Mouse (Mus musculus) liver, postnatal 0 days (tissue): ENCODE data around the gene Plcd3. TPM values are rescaled to one million over a fixed set of nuclear protein-coding genes. Genes with fewer than 3 reads are reported as not detected.

Source experiments
- ATAC-seq: fragments of 200-750 bp; cut with Nextera tagmentation; 2 replicates; pipeline ENCODE4 v1.8.0; 2017; ENCODE audit warnings: mild to moderate bottlenecking, moderate library complexity
- DNase-seq: peaks from one replicate; pipeline ENCODE4 v3.0.0-alpha.2; 2016
- H3K27ac ChIP-seq: fragments of 300-500 bp; sonication (generic); 2 replicates; pipeline ENCODE4 v1.5.1; 2014; ENCODE audit warnings: antibody characterized with exemption, moderate library complexity, mild to moderate bottlenecking, low read depth
- H3K27me3 ChIP-seq: fragments of 300-500 bp; sonication (generic); 2 replicates; pipeline ENCODE4 v1.6.1; 2014; ENCODE audit warnings: low read length, control low read depth, mixed read lengths; ENCODE audit not compliant: insufficient read depth
- H3K36me3 ChIP-seq: fragments of 300-500 bp; sonication (generic); replicated peaks from 2 replicates; pipeline ENCODE4 v1.6.1; 2014; ENCODE audit warnings: mild to moderate bottlenecking, control low read depth, low read length, moderate library complexity, mixed read lengths; ENCODE audit not compliant: insufficient read depth
- H3K4me1 ChIP-seq: fragments of 300-500 bp; sonication (generic); 2 replicates; pipeline ENCODE4 v1.6.1; 2014; ENCODE audit warnings: antibody characterized with exemption, mild to moderate bottlenecking, control low read depth; ENCODE audit not compliant: insufficient read depth
- H3K4me2 ChIP-seq: fragments of 300-500 bp; sonication (generic); 2 replicates; pipeline ENCODE4 v1.6.1; 2014; ENCODE audit warnings: low read depth, mild to moderate bottlenecking, low read length, moderate library complexity, mixed read lengths
- H3K4me3 ChIP-seq: fragments of 300-500 bp; sonication (generic); 2 replicates; pipeline ENCODE4 v1.5.1; 2014; ENCODE audit warnings: low read depth, low read length
- H3K9ac ChIP-seq: fragments of 300-500 bp; sonication (generic); replicated peaks from 2 replicates; pipeline ENCODE4 v1.6.1; 2014; ENCODE audit warnings: mild to moderate bottlenecking, moderate library complexity
- H3K9me3 ChIP-seq: fragments of 300-500 bp; sonication (generic); 2 replicates; pipeline ENCODE4 v1.6.1; 2016; ENCODE audit warnings: mild to moderate bottlenecking, control low read depth, low read length, mixed read lengths
- CTCF ChIP-seq: sonication (generic); IDR thresholded peaks from 2 replicates; pipeline ENCODE4 v1.5.1; 2016; ENCODE audit warnings: antibody characterized with exemption, low read depth
- EP300 ChIP-seq: IDR thresholded peaks from 2 replicates; pipeline ENCODE4 v1.6.1; 2016; ENCODE audit warnings: antibody characterized with exemption, low read depth, mild to moderate bottlenecking
- WGBS: fragments of 180-500 bp; shearing (Covaris S2); extraction: QIAGEN DNeasy Blood & Tissue Kit; methylation state at CpG from one replicate; pipeline ENCODE4 v1.1.7; 2014; ENCODE audit not compliant: insufficient replicate concordance; 5-methylcytosine and 5-hydroxymethylcytosine counted together
- polyA plus RNA-seq: library from polyadenylated mRNA; unstranded; fragments of >200 nt; fragmentation: Nextera tagmentation; extraction: Ambion mirVana; gene quantifications from 2 replicates; pipeline ENCODE4 v1.2.1, GENCODE M21; 2015

Plcd3 gene
- polyA plus RNA-seq, 1 experiment from 2014 or later = 0.82 TPM

- whole genome bisulfite sequencing = 91% methylated on average over 2 of the region's 2 CpGs
- no peak for TF ChIP-seq EP300
- no peak for TF ChIP-seq CTCF
- no peaks in the 10 kb centered on the region for H3K4me1 ChIP-seq
- H3K9me3 ChIP-seq = no peaks in the 10 kb centered on the region
- no peak overlapping the region for H3K27ac ChIP-seq
- no peak overlapping the region for H3K4me2 ChIP-seq
- H3K9ac ChIP-seq = no peak overlapping the region
- peaks cover 45% of the 10 kb centered on the region for H3K36me3 ChIP-seq
- H3K4me3 ChIP-seq = no peak overlapping the region
- H3K27me3 ChIP-seq = no peaks in the 10 kb centered on the region
- DNase-seq (no peak), ATAC-seq (no peak)
Observed at GRCm38 (mm10) chr11:103069731-103070130, 31.7 kb downstream of the Plcd3 start.

GRCm38 (mm10) chr11:103068884-103069283 is 32.6 kb downstream of the Plcd3 start:
- no peak for DNase-seq
- Histone ChIP-seq H3K4me3 (no peak overlapping the region), H3K27ac (no peak overlapping the region), H3K36me3 (peaks cover 53% of the 10 kb centered on the region), H3K9me3 (no peaks in the 10 kb centered on the region), H3K27me3 (no peaks in the 10 kb centered on the region), H3K4me1 (no peaks in the 10 kb centered on the region), H3K4me2 (no peak overlapping the region), H3K9ac (no peak overlapping the region)
- 88% methylated on average over 11 of the region's 11 CpGs for WGBS
- ATAC-seq = no peak
- TF ChIP-seq CTCF = no peak
- TF ChIP-seq EP300 = no peak

GRCm38 (mm10) chr11:103068272-103068671 is 33.2 kb downstream of the Plcd3 start:
- Histone ChIP-seq H3K4me1 (no peaks in the 10 kb centered on the region), H3K27me3 (no peaks in the 10 kb centered on the region), H3K4me3 (no peak overlapping the region), H3K9ac (no peak overlapping the region), H3K36me3 (peaks cover 59% of the 10 kb centered on the region), H3K9me3 (no peaks in the 10 kb centered on the region), H3K27ac (no peak overlapping the region), H3K4me2 (no peak overlapping the region)
- no peak for ATAC-seq
- no peak for DNase-seq
- TF ChIP-seq EP300 (no peak), CTCF (no peak)
- WGBS = 77% methylated on average over 4 of the region's 4 CpGs

GRCm38 (mm10) chr11:103067457-103068001 is 33.9 kb downstream of the Plcd3 start:
- Histone ChIP-seq H3K27me3 (no peaks in the 10 kb centered on the region), H3K36me3 (peaks cover 63% of the 10 kb centered on the region), H3K4me2 (no peak overlapping the region), H3K9me3 (no peaks in the 10 kb centered on the region), H3K4me1 (no peaks in the 10 kb centered on the region), H3K27ac (no peak overlapping the region), H3K4me3 (no peak overlapping the region), H3K9ac (no peak overlapping the region)
- no peak for DNase-seq
- TF ChIP-seq EP300 (no peak), CTCF (no peak)
- ATAC-seq = no peak
- 81% methylated on average over 8 of the region's 8 CpGs for WGBS

GRCm38 (mm10) chr11:103067051-103067361 is 34.5 kb downstream of the Plcd3 start:
- H3K9ac ChIP-seq = no peak overlapping the region
- H3K9me3 ChIP-seq = no peaks in the 10 kb centered on the region
- DNase-seq = no peak
- H3K27ac ChIP-seq = no peak overlapping the region
- WGBS = 87% methylated on average over 6 of the region's 6 CpGs
- peaks cover 66% of the 10 kb centered on the region for H3K36me3 ChIP-seq
- no peak for ATAC-seq
- H3K27me3 ChIP-seq = no peaks in the 10 kb centered on the region
- no peak for TF ChIP-seq EP300
- TF ChIP-seq CTCF = no peak
- H3K4me1 ChIP-seq = no peaks in the 10 kb centered on the region
- H3K4me3 ChIP-seq = no peak overlapping the region
- no peak overlapping the region for H3K4me2 ChIP-seq

GRCm38 (mm10) chr11:103066191-103067050 is 35.0 kb downstream of the Plcd3 start:
- WGBS = 89% methylated on average over 14 of the region's 14 CpGs
- Histone ChIP-seq H3K36me3 (peaks cover 71% of the 10 kb centered on the region), H3K4me2 (no peak overlapping the region), H3K27ac (no peak overlapping the region), H3K4me3 (no peak overlapping the region), H3K9me3 (no peaks in the 10 kb centered on the region), H3K4me1 (no peaks in the 10 kb centered on the region), H3K27me3 (no peaks in the 10 kb centered on the region), H3K9ac (no peak overlapping the region)
- TF ChIP-seq EP300 (no peak), CTCF (no peak)
- ATAC-seq (no peak), DNase-seq (no peak)
